Mouse (Mus musculus) forebrain, embryonic 16.5 days (tissue): ENCODE measurements around the gene Slc7a8. TPM values are rescaled to one million over a fixed set of nuclear protein-coding genes. Genes with fewer than 3 reads are reported as not detected.

ENCODE experiments used
- ATAC-seq: fragments of 200-750 bp; cut with Nextera tagmentation; 2 replicates; pipeline ENCODE4 v1.8.0; 2017; ENCODE audit warnings: mild to moderate bottlenecking, moderate library complexity
- H3K27ac ChIP-seq: fragments of 300-500 bp; sonication (generic); 2 replicates; pipeline ENCODE4 v1.5.1; 2014; ENCODE audit warnings: low read length, control low read depth
- H3K27me3 ChIP-seq: fragments of 300-500 bp; sonication (generic); replicated peaks from 2 replicates; pipeline ENCODE4 v1.6.1; 2014; ENCODE audit warnings: low read length; ENCODE audit not compliant: control insufficient read depth, insufficient read depth
- H3K36me3 ChIP-seq: fragments of 300-500 bp; sonication (generic); 2 replicates; pipeline ENCODE4 v1.6.1; 2014; ENCODE audit not compliant: control insufficient read depth, insufficient read depth
- H3K4me1 ChIP-seq: fragments of 300-500 bp; sonication (generic); replicated peaks from 2 replicates; pipeline ENCODE4 v1.6.1; 2014; ENCODE audit warnings: low read length; ENCODE audit not compliant: control insufficient read depth, insufficient read depth
- H3K4me2 ChIP-seq: fragments of 300-500 bp; sonication (generic); 2 replicates; pipeline ENCODE4 v1.6.1; 2014; ENCODE audit warnings: mild to moderate bottlenecking, low read length, control low read depth
- H3K4me3 ChIP-seq: fragments of 300-500 bp; sonication (generic); replicated peaks from 2 replicates; pipeline ENCODE4 v1.5.1; 2014; ENCODE audit warnings: mild to moderate bottlenecking, low read length, control low read depth
- H3K9ac ChIP-seq: fragments of 300-500 bp; sonication (generic); replicated peaks from 2 replicates; pipeline ENCODE4 v1.6.1; 2014; ENCODE audit warnings: low read depth, low read length, control low read depth
- H3K9me3 ChIP-seq: fragments of 300-500 bp; sonication (generic); 2 replicates; pipeline ENCODE4 v1.6.1; 2016; ENCODE audit warnings: low read length; ENCODE audit not compliant: control insufficient read depth
- WGBS: fragments of 180-500 bp; shearing (Covaris S2); extraction: QIAGEN DNeasy Blood & Tissue Kit; methylation state at CpG from one replicate; pipeline ENCODE4 v1.1.7; 2014; 5-methylcytosine and 5-hydroxymethylcytosine counted together
- polyA plus RNA-seq: library from polyadenylated mRNA; unstranded; fragments of >200 nt; fragmentation: Nextera tagmentation; extraction: Ambion mirVana; gene quantifications from 2 replicates; pipeline ENCODE4 v1.2.1, GENCODE M21; 2015

Slc7a8 gene
- polyA plus RNA-seq, 1 experiment from 2014 or later: 8.7 TPM

DNA sequence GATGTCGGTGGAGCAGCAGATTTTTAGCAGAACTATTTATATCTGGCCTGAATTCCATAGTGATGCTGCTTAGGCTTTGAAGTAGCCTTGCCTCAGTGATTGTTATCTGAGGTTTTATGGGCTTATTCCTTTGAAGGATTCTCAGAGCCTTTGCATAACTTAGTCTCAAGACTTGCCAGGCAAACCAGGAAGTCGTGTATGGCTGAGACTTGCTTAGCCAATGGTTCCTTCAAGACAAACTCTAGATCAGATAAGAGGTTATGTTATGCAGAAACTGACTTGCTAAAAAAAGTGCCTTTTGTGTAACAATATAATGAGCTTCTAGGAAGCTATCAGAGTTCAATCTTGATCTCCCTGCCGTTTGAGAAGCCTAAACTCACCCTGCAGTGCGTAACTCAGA is 20.7 kb upstream of the Slc7a8 start:
- Histone ChIP-seq H3K27me3 (no peaks in the 10 kb centered on the region), H3K9me3 (no peaks in the 10 kb centered on the region), H3K4me1 (no peaks in the 10 kb centered on the region), H3K9ac (no peak overlapping the region), H3K4me3 (no peak overlapping the region), H3K27ac (no peak overlapping the region), H3K4me2 (no peak overlapping the region), H3K36me3 (no peaks in the 10 kb centered on the region)
- WGBS: 92% methylated on average over 4 of the region's 4 CpGs
- ATAC-seq: no peak

- Histone ChIP-seq H3K27me3 (no peaks in the 10 kb centered on the region), H3K4me3 (no peak overlapping the region), H3K9me3 (no peaks in the 10 kb centered on the region), H3K36me3 (no peaks in the 10 kb centered on the region), H3K4me2 (no peak overlapping the region), H3K9ac (no peak overlapping the region), H3K4me1 (no peaks in the 10 kb centered on the region), H3K27ac (no peak overlapping the region)
- no peak for ATAC-seq
- WGBS: 53% methylated on average over 10 of the region's 10 CpGs
These were observed 17.9 kb upstream of the Slc7a8 start for GRCm38 (mm10) chr14:54799686-54800085.

DNA sequence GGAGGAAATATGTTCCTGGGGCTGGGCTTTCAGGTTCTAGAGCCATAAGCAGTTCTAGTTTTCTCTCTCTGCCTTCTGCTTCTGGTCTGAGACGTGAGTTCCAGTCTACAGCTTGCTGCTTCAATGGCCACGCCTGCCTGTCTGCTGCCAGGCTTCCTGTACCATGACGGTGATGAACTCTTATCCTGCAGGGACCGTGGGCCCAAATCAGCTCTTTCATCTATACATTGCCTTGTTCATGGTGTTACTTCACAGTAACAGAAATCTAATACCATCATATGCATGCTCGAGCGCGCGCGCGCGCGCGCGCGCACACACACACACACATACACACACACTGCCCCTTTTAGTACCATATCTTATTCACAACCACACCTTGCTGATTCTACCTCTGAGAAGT is 15.0 kb upstream of the Slc7a8 start:
- H3K9ac ChIP-seq: no peak overlapping the region
- no peaks in the 10 kb centered on the region for H3K27me3 ChIP-seq
- H3K9me3 ChIP-seq: no peaks in the 10 kb centered on the region
- H3K36me3 ChIP-seq: no peaks in the 10 kb centered on the region
- H3K4me1 ChIP-seq: no peaks in the 10 kb centered on the region
- H3K4me3 ChIP-seq: no peak overlapping the region
- WGBS: 91% methylated on average over 15 of the region's 15 CpGs
- no peak overlapping the region for H3K27ac ChIP-seq
- no peak overlapping the region for H3K4me2 ChIP-seq
- ATAC-seq: no peak

DNA sequence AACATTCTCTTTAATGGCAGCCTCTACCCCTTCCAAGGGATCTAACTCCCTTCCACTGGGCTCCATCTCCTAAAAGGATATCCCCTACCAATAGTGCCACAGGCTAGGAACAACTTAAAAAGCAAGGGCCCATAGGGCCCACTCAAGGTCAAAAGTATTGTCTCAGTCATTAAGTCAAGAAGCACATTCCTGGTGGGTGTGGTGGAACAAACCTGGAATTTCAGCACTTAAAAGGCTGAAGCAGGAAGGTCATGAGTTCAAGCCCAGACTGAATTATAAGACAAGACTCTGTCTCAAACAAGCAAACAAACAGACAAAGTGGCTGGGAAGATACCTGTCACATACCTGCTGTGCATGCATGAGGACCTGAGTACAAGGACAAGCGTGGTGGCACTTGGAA is 14.2 kb upstream of the Slc7a8 start:
- Histone ChIP-seq H3K4me2 (no peak overlapping the region), H3K36me3 (no peaks in the 10 kb centered on the region), H3K9me3 (no peaks in the 10 kb centered on the region), H3K27me3 (no peaks in the 10 kb centered on the region), H3K4me1 (no peaks in the 10 kb centered on the region), H3K4me3 (no peak overlapping the region), H3K9ac (no peak overlapping the region), H3K27ac (no peak overlapping the region)
- WGBS: 89% methylated on average over 1 of the region's 1 CpGs
- no peak for ATAC-seq

DNA sequence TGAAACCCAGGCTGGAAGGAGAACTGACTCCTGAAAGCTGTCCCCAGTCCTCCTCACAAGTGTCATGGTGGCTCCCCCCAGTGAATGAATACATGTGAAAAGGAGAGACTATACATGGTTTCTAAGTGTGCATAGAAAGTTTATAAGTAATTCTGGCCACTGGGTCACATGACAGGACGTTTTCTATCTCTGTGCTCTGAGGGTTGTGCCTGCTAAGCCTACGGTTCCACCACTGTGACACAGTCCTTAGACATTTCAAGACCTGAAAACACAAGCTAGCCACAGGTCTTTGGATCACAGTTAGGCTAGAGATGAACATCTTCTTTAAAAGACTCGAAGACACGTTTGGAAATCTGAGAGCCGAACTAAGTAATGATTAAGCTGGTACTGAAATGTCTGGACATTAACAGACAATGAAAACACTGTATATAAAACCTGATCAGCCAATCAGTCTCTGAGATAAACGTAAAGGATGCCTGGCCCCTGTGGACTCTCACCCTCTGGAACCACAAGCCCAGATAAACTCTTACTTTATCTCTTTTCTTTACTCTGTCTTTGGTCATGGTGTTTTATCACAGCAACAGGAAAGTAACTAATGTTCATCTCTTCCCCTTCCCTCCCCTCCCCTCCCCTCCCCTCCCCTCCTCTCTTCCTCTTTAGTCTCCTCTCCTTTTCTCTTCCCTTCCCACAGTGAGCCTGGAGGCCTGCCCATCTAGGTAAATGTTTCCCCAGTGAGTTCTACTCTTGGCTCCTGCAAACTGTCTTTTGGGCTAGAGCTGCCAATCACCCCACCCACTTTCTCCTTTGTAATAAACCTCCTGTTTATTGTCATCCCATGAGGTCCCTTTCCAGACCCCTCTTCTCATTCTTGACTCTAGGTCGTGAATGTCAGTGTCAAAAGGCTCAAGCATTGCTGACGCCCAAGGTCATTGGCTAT is 12.4 kb upstream of the Slc7a8 start:
- WGBS: 76% methylated on average over 8 of the region's 8 CpGs
- Histone ChIP-seq H3K4me2 (no peak overlapping the region), H3K36me3 (no peaks in the 10 kb centered on the region), H3K9ac (no peak overlapping the region), H3K27me3 (no peaks in the 10 kb centered on the region), H3K9me3 (no peaks in the 10 kb centered on the region), H3K4me1 (no peaks in the 10 kb centered on the region), H3K27ac (no peak overlapping the region), H3K4me3 (no peak overlapping the region)
- ATAC-seq: no peak

DNA sequence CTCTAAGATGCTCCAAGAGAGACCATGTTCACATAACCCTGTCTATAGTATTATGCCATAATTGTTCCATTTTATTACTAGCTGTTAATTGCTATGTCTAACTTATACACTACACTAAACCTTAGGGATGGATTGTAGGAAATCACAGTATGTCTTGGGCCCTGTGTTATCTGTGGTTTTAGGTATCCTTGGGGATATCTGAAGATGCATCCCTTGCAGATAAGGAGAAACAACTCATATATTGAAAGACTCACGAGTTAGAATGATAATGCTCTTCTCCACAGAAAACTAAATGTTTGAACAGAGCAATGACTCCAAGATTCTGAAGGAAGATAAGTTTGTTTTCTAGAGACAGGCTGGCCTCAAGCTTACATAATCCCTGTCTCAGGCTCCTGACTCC is 11.6 kb upstream of the Slc7a8 start:
- 82% methylated on average over 1 of the region's 1 CpGs for WGBS
- Histone ChIP-seq H3K27me3 (no peaks in the 10 kb centered on the region), H3K27ac (no peak overlapping the region), H3K9ac (no peak overlapping the region), H3K36me3 (no peaks in the 10 kb centered on the region), H3K4me1 (no peaks in the 10 kb centered on the region), H3K4me3 (no peak overlapping the region), H3K9me3 (no peaks in the 10 kb centered on the region), H3K4me2 (no peak overlapping the region)
- ATAC-seq: no peak

GRCm38 (mm10) chr14:54792166-54792565 is 10.4 kb upstream of the Slc7a8 start:
- no peak overlapping the region for H3K27ac ChIP-seq
- H3K36me3 ChIP-seq: no peaks in the 10 kb centered on the region
- H3K27me3 ChIP-seq: no peaks in the 10 kb centered on the region
- no peak overlapping the region for H3K4me3 ChIP-seq
- H3K9ac ChIP-seq: no peak overlapping the region
- 66% methylated on average over 6 of the region's 6 CpGs for WGBS
- H3K9me3 ChIP-seq: no peaks in the 10 kb centered on the region
- H3K4me1 ChIP-seq: no peaks in the 10 kb centered on the region
- no peak for ATAC-seq
- H3K4me2 ChIP-seq: no peak overlapping the region

DNA sequence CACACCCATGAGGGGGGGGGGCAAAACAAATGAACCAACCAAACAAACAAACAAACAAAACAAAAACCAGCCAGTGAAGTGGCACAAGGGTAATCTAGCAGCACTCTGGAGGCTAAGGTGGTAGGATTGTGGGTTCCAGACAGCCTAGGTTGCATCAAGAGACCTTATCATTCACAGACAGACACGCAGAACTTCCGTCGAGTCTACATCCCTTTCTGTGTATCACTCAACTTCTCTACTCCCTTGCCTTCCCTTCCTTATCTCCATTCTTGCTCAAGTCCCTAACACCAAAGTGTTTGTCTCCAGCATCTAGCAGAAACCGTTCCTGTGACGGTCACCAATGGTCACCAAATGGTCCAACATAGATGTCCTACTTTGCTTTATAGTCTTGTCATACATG is 6.5 kb upstream of the Slc7a8 start:
- H3K27ac ChIP-seq: no peak overlapping the region
- no peaks in the 10 kb centered on the region for H3K9me3 ChIP-seq
- peaks cover 2% of the 10 kb centered on the region; the same call in 1 of the 2 replicates for H3K27me3 ChIP-seq
- 0 out of 2 replicates have a peak, but pooled peaks cover 2% of the 10 kb centered on the region for H3K4me1 ChIP-seq
- no peaks in the 10 kb centered on the region for H3K36me3 ChIP-seq
- H3K4me3 ChIP-seq: no peak overlapping the region
- no peak overlapping the region for H3K9ac ChIP-seq
- WGBS: 94% methylated on average over 5 of the region's 5 CpGs
- ATAC-seq: no peak
- no peak overlapping the region for H3K4me2 ChIP-seq

DNA sequence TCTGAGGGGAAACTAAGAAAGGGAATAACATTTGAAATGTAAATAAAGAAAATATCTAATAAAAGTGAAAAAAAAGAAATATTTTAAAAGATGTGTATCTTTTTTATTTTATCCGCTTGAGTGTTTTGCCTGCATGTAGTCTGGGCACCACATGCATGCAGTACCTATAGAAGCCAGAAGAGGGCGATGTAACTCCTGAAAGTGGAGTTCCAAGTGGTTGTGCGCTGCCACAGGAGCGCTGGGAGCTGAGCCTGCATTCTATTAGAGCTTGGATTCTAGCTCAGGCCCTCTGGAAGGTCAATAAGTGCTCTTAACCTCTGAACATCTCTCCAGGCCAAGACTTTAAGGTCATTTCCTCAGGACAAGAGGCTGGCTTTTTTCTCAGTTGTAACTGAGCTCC is 5.5 kb upstream of the Slc7a8 start:
- Histone ChIP-seq H3K4me3 (no peak overlapping the region), H3K4me1 (0 out of 2 replicates have a peak, but pooled peaks cover 2% of the 10 kb centered on the region), H3K9me3 (no peaks in the 10 kb centered on the region), H3K27ac (no peak overlapping the region), H3K9ac (no peak overlapping the region), H3K36me3 (no peaks in the 10 kb centered on the region), H3K27me3 (peaks cover 5% of the 10 kb centered on the region; the same call in 1 of the 2 replicates), H3K4me2 (no peak overlapping the region)
- 54% methylated on average over 4 of the region's 4 CpGs for WGBS
- ATAC-seq: no peak
